Mouse (Mus musculus): ENCODE results near the gene Arhgap9. TPM values are rescaled to one million over a fixed set of nuclear protein-coding genes. Genes with fewer than 3 reads are reported as not detected.
A peak's percentile ranks its signal among the peaks of the same experiment; 100 is the strongest.

Arhgap9 gene
- total and polyA plus RNA-seq, 2 experiments from 2014 or later: 0.52 to 0.81 TPM

DNA sequence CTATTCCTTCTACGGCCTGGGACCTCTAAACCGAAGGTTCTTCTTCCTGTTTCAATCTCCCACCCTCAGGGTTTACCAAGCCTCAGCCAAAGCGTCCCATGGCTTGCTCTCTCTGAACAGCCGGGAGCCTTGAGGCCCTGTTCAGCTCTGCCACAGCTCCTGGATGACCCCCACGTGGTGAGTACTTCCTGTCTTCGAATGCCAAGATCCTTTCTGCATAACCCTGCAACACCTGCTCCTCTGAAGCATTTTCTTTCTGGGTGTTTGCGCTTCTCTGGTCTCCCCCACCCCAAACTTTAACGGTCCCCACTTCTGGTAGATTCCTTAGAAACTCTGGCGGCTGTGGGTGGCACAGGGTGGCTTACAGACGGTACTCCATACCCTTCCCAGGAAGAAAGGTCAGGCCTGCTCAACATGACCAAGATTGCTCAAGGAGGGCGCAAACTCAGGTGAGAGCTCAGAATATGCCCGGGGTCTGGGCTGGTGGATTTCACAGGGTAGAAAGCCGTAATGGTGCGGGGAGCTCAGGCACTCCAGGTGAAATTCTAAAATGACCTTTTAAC, 3.8 kb downstream of the Arhgap9 start:
- TF ChIP-seq CTCF (IDR thresholded peaks at IDR 0.05; ENCODE audit: low read depth): no peak
- Histone ChIP-seq H3K4me2 (ENCODE audit: low read depth) (no peak overlapping the region), H3K4me3 (ENCODE audit: low read depth, low read length) (no peak overlapping the region), H3K36me3 (ENCODE audit: insufficient read depth) (no peaks in the 10 kb centered on the region), H3K9ac (no peak overlapping the region), H3K9me3 (ENCODE audit: low read length) (no peaks in the 10 kb centered on the region), H3K27ac (ENCODE audit: low read depth, low read length) (no peak overlapping the region), H3K27me3 (ENCODE audit: insufficient read depth, low read length) (peaks cover 36% of the 10 kb centered on the region), H3K4me1 (ENCODE audit: insufficient read depth) (no peaks in the 10 kb centered on the region; the same call in 1 of the 2 replicates)
- no peak for DNase-seq
- 33% methylated on average over 14 of the region's 14 CpGs for WGBS
- no peak for ATAC-seq

DNA sequence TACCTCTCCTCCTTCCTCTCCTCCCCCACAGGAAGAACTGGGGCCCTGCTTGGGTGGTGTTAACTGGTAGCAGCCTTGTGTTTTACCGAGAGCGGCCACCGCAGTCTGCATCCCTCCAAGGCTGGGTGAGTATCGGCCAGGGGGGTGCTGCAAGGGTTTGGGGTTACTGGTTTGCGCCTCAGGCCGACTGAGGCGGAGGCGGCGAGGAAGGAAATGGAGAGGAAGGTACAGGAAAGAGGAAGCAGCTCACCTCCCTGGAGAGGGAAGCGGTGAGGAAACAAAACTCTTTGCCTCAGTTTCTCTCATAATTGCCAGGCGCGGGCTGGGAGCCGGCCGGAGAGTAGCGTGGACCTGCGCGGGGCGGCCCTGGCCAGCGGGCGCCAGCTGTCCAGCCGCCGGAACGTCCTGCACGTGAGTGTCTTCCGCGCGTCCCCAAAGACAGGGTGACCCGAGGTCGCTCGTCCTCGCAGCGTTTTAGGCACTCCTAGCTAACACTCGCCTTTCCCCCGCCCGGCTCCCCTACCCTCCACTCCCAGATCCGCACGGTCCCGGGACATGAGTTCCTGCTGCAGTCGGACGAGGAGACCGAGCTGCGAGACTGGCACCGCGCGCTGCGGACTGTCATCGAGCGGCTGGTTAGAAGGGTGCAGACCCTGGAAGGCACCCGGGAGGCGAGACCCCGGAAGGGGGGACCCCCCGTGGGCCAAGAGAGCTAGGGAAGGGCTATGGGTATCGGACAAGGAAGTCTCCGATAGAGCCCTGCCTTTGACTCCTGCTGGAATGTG, 4.4 kb downstream of the Arhgap9 start:
- WGBS: 3% methylated on average over 49 of the region's 54 CpGs
- H3K9ac ChIP-seq: no peak overlapping the region; the same call in 1 of the 2 replicates

DNA sequence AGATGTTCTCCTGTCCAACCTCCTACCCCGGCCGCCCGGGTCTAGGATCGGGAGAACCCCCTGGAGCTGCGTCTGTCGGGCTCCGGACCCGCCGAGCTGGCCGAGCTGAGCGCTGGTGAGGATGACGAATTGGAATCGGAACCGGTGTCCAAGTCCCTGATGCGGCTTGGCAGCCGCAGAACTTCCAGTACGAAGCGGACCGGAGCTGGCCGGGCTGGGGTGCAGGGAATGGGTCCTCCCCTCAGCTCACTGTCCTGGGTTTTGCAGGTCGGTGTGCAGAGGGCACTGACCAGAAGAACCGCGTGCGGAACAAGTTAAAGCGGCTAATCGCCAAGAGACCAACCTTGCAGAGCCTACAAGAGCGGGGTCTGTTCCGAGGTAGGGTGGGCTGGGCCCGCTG, 5.1 kb downstream of the Arhgap9 start:
- no peaks in the 10 kb centered on the region for H3K36me3 ChIP-seq (ENCODE audit: insufficient read depth)
- TF ChIP-seq CTCF (IDR thresholded peaks at IDR 0.05; ENCODE audit: low read depth): no peak
- no peaks in the 10 kb centered on the region for H3K9me3 ChIP-seq (ENCODE audit: low read length)
- peak overlapping the region; percentile 51 for H3K4me2 ChIP-seq (ENCODE audit: low read depth)
- no peak for ATAC-seq
- no peak overlapping the region for H3K27ac ChIP-seq (ENCODE audit: low read depth, low read length)
- peak overlapping the region; percentile 29 for H3K4me3 ChIP-seq (ENCODE audit: low read depth, low read length)
- H3K9ac ChIP-seq: no peak overlapping the region
- H3K4me1 ChIP-seq (ENCODE audit: insufficient read depth): no peaks in the 10 kb centered on the region; the same call in 1 of the 2 replicates
- H3K27me3 ChIP-seq (ENCODE audit: insufficient read depth, low read length): peaks cover 36% of the 10 kb centered on the region
- WGBS: 7% methylated on average over 29 of the region's 29 CpGs
- no peak for DNase-seq

More for the DNA sequence above, 4.4 kb downstream of the Arhgap9 start:
- H3K4me3 ChIP-seq (ENCODE audit: low read depth, low read length): peak overlapping the region; percentile 29
- no peak overlapping the region for H3K27ac ChIP-seq (ENCODE audit: low read depth, low read length)
- ATAC-seq (peak; percentile 36; the same call in 1 of the 2 replicates), DNase-seq (no peak)
- H3K27me3 ChIP-seq (ENCODE audit: insufficient read depth, low read length): peaks cover 36% of the 10 kb centered on the region
- no peaks in the 10 kb centered on the region; the same call in 1 of the 2 replicates for H3K4me1 ChIP-seq (ENCODE audit: insufficient read depth)
- peak overlapping the region; percentile 51 for H3K4me2 ChIP-seq (ENCODE audit: low read depth)
- no peaks in the 10 kb centered on the region for H3K36me3 ChIP-seq (ENCODE audit: insufficient read depth)
- TF ChIP-seq CTCF (IDR thresholded peaks at IDR 0.05; ENCODE audit: low read depth): no peak
- H3K9me3 ChIP-seq (ENCODE audit: low read length): no peaks in the 10 kb centered on the region

DNA sequence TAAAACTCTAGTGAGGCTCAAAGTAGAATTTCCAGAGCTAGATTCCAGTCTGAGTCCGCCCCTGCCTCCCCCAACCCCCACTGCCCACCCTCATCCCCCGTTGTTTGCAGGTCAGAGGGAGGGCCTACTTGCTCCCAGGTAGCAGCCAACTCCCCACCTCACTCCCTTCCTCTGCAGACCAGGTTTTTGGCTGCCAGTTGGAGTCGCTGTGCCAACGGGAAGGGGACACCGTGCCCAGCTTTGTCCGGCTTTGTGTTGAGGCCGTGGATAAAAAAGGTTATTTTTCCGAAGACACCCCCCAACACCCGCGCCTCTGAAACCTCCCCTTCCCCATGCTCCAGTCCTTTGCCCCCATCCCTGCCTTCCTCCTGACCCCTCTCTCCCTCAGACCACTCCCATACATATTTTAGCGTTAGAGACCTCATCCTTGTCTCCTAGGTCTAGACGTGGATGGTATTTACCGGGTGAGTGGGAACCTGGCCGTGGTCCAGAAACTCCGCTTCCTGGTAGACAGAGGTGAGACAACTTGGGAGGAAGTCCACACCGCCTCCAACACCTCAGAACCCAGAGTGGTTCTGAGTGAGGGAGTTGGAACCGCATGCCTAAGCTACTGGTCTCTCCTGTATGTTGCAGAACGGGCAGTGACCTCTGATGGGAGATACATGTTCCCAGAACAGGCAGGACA, 5.8 kb downstream of the Arhgap9 start:
- Histone ChIP-seq H3K36me3 (ENCODE audit: insufficient read depth) (no peaks in the 10 kb centered on the region), H3K4me2 (ENCODE audit: low read depth) (no peak overlapping the region), H3K4me1 (ENCODE audit: insufficient read depth) (no peaks in the 10 kb centered on the region; the same call in 1 of the 2 replicates), H3K9ac (no peak overlapping the region), H3K27ac (ENCODE audit: low read depth, low read length) (no peak overlapping the region), H3K27me3 (ENCODE audit: insufficient read depth, low read length) (peaks cover 36% of the 10 kb centered on the region), H3K4me3 (ENCODE audit: low read depth, low read length) (no peak overlapping the region), H3K9me3 (ENCODE audit: low read length) (no peaks in the 10 kb centered on the region)
- no peak for TF ChIP-seq CTCF (IDR thresholded peaks at IDR 0.05; ENCODE audit: low read depth)
- ATAC-seq (no peak), DNase-seq (no peak)
- WGBS: 46% methylated on average over 18 of the region's 18 CpGs

- no peaks in the 10 kb centered on the region for H3K36me3 ChIP-seq (ENCODE audit: insufficient read depth)
- no peak overlapping the region for H3K27ac ChIP-seq (ENCODE audit: low read depth, low read length)
- no peaks in the 10 kb centered on the region; the same call in 1 of the 2 replicates for H3K4me1 ChIP-seq (ENCODE audit: insufficient read depth)
- TF ChIP-seq CTCF (IDR thresholded peaks at IDR 0.05; ENCODE audit: low read depth): no peak
- no peaks in the 10 kb centered on the region for H3K9me3 ChIP-seq (ENCODE audit: low read length)
- no peak overlapping the region for H3K4me2 ChIP-seq (ENCODE audit: low read depth)
- 76% methylated on average over 7 of the region's 7 CpGs for WGBS
- no peak overlapping the region for H3K9ac ChIP-seq
- H3K4me3 ChIP-seq (ENCODE audit: low read depth, low read length): no peak overlapping the region
- ATAC-seq (no peak), DNase-seq (no peak)
- H3K27me3 ChIP-seq (ENCODE audit: insufficient read depth, low read length): peaks cover 26% of the 10 kb centered on the region
Measured at GRCm38 (mm10) chr10:127330212-127330611, 8.4 kb downstream of the Arhgap9 start.

GRCm38 (mm10) chr10:127332211-127332874, 10.6 kb downstream of the Arhgap9 start:
- Histone ChIP-seq H3K9ac (no peak overlapping the region), H3K27me3 (ENCODE audit: insufficient read depth, low read length) (peaks cover 13% of the 10 kb centered on the region), H3K27ac (ENCODE audit: low read depth, low read length) (no peak overlapping the region), H3K36me3 (ENCODE audit: insufficient read depth) (no peaks in the 10 kb centered on the region), H3K4me2 (ENCODE audit: low read depth) (peak overlapping the region; percentile 41), H3K9me3 (ENCODE audit: low read length) (no peaks in the 10 kb centered on the region), H3K4me1 (ENCODE audit: insufficient read depth) (no peaks in the 10 kb centered on the region), H3K4me3 (ENCODE audit: low read depth, low read length) (peak overlapping the region; percentile 19; the same call in 1 of the 2 replicates)
- WGBS: 28% methylated on average over 31 of the region's 31 CpGs
- TF ChIP-seq CTCF (IDR thresholded peaks at IDR 0.05; ENCODE audit: low read depth): peak; percentile 43; the same call in 1 of the 2 replicates
- DNase-seq (peak; percentile 51), ATAC-seq (peak; percentile 56)

All from forebrain, postnatal 0 days (tissue).